Mouse (Mus musculus): Measurements from ENCODE around the gene Aagab.

- TF ChIP-seq GABPA (IDR thresholded peaks at IDR 0.05; ENCODE audit: low read depth, low read length) (no peak), E2F4 (IDR thresholded peaks at IDR 0.05; ENCODE audit: borderline replicate concordance, low read depth, low read length) (no peak), SMC3 (IDR thresholded peaks at IDR 0.05; ENCODE audit: low read depth, low read length) (no peak), MAFK (IDR thresholded peaks at IDR 0.05; ENCODE audit: borderline replicate concordance, low read depth, low read length) (no peak), CTCF (IDR thresholded peaks at IDR 0.05 in 2 of 3, conservative IDR thresholded peaks at IDR 0.05 in 1 of 3; ENCODE audit: control insufficient read depth in 1 of 3, insufficient read depth in 1 of 3, low read depth in 2 of 3, low read length in 3 of 3, poor library complexity in 1 of 3, severe bottlenecking in 1 of 3) (no peak), MAZ (IDR thresholded peaks at IDR 0.05; ENCODE audit: low read depth, low read length) (no peak), POLR2AphosphoS5 (IDR thresholded peaks at IDR 0.05; ENCODE audit: borderline replicate concordance, low read depth, low read length) (no peak), CHD2 (IDR thresholded peaks at IDR 0.05; ENCODE audit: low read length) (no peak)
Observed at GRCm38 (mm10) chr9:63650905-63651304, 48.4 kb downstream of the Aagab start.
